Mouse (Mus musculus) bone marrow, adult 2 months (tissue): Measurements from ENCODE around the gene Rnaset2b.
"Not testable (repeated sequence)": the region's sequence is repeated elsewhere in the genome, so short reads cannot be mapped to it uniquely, and the experiment has no call there.

Experiments
- CTCF ChIP-seq: fragments of 200-500 bp; IDR thresholded peaks from 2 replicates; pipeline ENCODE4 v1.5.1; 2011; ENCODE audit warnings: low read length, control low read depth; ENCODE audit not compliant: control insufficient read depth, insufficient read depth
- POLR2A ChIP-seq: fragments of 200-500 bp; IDR thresholded peaks from 2 replicates; pipeline ENCODE4 v1.6.1; 2011; ENCODE audit warnings: low read depth, mild to moderate bottlenecking, control low read depth, low read length, borderline replicate concordance; ENCODE audit not compliant: control insufficient read depth

DNA sequence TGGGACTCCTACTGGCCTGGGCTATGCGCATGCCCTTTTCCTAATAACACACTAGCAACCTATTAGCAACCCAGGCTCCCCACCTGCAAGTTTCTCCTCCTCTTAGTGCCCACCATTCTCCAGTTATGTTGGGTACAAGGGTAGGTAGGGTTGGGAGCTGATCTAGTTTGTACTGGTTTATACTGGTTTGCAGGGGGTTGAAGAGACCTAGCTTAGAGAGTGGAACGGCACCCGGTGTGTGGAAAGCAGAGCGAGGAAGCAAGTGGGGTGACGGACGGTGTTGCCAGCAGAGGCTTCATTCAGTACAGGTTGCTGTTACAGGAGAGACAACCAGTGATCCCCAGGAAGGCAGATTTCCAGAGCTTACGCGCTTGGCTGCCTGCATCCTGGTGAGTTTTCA is at the start of gene Rnaset2b:
- TF ChIP-seq CTCF, POLR2A: not testable (repeated sequence)
